Mouse (Mus musculus) NIH3T3 (cell line): ENCODE data around the gene Fgf11.

ENCODE experiments used
- DNase-seq: peaks from one replicate; pipeline ENCODE4 v3.0.0-alpha.2; 2012; ENCODE audit warnings: low read depth

The Fgf11 gene

DNA sequence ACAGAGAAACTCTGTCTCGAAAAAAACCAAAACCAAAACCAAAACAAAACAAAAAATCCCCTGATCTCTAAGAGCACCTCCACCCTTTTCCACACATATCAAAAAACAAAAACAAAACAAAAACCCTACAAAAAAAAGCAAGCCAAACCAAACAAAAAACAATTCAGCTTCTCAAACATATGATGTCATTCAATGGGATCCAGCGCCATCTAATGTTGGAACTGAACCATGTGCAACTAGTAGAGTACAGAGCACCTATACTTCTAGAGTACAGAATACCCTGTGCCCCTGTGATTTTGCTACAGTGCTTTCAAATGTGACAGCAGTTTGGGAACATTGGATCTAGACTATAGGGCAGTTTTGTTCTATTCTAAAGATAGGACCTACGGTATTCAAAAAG lies 47.0 kb downstream of the Fgf11 start:
- DNase-seq, result peak; percentile 85

DNA sequence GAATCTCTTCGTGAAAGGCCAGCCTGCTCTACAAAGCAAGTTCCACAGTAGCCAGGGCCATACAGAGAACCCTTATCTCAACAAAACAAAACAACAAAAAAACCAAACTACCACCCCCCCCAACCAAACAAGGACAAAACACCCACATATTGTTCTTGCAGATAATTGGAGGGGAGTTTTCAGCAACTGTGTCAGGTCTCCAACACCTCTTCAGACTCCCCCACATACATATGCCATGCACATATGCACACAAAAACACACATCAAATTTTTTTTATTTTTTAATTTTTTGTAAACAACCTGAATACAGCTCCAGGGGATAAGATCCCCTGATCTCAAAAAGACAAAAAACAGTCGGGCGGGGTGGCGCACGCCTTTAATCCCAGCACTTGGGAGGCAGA lies 47.4 kb downstream of the Fgf11 start:
- DNase-seq, result no peak

DNA sequence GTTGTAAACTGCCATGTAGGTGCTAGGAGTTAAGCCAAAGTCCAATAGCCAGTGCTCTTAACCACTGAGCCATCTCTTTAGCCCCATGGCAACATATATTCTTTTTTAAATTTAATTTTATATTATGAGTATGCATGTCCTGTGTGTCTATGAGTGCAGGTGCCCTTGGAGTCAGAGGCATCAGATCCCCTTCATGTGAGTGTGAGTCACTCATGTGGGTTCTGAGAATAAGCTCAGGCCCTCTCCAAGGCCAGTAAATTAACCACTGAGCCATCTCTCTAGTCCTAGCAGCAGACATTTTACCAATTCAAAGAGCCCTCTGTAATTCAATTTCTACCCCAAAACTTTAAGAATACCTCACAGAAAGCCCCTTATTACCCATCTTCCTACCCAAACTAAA lies 49.0 kb downstream of the Fgf11 start:
- peak; percentile 48 for DNase-seq

DNA sequence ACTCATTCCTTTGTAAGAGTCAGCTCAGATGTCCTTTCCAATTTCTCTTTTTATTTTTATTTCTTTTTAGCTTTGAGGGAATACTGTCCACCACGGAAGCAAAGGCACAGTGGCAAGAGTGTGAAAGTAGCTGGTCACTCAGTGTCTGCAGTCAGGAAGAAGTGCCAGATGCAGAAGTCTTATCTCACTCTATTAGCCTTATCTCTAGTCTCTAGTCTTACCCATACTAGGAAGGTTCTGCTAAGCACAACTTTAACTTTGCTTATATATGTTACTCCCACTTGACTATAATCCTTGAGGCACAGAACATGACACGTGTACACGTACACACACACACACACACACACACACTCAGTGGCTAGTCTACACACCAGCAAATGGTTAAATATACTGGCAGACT lies 50.0 kb downstream of the Fgf11 start:
- no peak for DNase-seq
